Mouse (Mus musculus) kidney, postnatal 4 days (tissue): ENCODE measurements around the gene Pycard.
"Not testable (repeated sequence)": the region's sequence is repeated elsewhere in the genome, so short reads cannot be mapped to it uniquely, and the experiment has no call there.

Experiments used
- DNase-seq, 2 experiments: peaks; one replicate each; pipeline ENCODE4 v3.0.0; 2021; ENCODE audit warnings: mixed read lengths in 2 of 2

Gene Pycard

DNA sequence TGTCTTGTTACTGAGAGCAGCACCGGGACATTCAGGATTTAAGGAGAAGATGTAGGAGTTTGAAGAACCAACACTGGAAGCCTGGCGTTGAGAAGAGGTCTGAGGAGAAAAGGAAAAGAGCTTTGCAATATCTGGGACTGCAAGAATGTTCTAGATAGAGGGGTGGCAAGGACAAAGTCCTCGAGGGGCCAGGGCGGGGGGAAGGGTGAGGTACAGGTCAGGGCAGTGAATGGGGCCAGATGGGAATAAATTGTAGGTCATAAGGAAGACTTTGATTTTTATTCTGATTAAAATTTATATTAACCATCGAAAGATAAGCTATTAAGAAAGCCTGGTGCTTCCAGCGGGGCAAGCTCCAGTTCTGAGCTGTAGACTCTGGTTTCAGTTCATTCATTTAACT, 9.4 kb upstream of the Pycard start:
- no peak for DNase-seq

DNA sequence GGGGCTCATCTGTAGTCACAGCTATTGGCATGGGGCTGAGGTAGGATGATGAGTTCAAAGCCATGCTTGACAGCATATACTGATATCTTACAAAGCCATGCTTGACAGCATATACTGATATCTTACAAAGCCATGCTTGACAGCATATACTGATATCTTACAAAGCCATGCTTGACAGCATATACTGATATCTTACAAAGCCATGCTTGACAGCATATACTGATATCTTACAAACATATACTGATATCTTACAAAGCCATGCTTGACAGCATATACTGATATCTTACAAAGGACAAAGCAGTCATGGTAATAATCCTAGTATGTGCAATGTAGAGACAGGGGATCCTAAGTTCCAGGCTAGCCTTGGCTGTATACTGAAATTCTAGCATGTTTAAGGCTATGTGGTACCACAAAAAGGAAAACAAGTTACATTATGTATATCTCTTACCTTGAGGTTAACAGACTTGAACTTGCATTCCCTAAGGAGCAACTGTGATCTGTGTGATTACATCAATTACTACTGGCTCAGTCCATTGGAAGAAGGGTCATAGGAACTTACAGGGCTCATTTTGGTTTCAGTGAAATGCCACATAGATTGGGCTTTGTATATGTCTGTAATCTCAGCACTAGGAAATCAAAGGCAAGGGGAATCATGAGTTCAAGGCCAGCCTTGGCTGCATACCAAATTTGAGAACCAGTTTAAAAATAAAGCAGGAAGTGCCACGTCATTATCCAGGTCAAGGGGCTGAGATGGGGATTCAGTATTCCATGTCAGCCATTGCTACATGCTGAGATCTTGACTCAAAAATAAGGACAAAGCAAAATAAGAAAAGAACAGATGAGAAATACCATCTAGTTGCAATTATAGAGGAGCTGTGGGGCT, 6.6 kb upstream of the Pycard start:
- DNase-seq = no peak

DNA sequence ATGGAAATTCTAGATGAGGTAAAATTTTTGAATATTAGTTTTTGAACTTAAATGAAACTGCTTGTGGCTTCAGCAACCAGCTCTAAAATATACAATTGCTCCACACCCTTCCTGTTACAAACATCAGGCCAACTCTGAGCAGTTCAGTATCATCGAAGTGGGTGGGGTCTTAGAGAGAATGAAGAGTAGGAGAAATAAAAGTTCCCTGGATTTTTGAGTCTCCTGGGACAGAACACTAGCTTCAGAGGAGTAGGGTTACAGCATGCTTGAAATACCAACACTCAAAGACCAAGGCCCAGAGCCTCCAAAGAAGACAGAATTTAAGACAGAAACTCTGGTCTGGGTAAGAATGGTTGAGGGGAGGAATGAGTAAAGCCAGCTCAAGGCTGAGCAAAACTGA, 5.8 kb upstream of the Pycard start:
- DNase-seq = no peak

DNA sequence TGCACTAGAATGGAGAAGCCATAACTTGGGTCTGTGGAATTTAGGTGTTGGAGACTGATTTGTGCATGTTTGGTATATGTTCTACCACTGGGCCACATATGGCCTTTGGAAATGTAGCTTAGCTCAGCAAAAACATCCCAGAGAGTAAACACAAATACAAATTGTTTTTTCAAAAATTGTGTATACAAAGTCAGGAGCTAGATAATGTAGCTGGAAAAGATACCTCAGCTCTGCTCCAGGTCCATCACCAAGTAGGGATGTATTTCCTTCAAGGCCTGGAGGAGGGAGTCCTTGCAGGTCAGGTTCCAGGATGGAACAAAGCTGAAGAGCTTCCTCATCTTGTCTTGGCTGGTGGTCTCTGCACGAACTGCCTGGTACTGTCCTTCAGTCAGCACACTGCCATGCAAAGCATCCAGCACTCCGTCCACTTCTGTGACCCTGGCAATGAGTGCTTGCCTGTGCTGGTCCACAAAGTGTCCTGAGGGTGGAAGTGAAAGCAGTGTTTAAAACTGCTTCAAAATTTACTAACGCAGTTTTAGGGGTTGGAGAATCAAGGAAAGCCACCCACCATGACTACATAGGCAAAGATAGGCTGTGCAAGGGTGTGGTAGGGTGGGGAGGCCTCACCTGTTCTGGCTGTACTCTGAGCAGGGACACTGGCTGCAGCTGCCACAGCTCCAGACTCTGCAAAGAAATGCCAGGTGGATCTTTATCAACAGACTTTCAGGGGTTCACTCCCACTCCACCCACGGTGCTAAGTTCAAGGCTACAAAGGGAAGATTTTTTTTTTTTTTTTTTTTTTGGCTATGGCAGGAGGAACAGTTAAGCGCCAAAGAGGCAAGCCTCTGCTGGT, 953 bp downstream of the Pycard start:
- DNase-seq = peak; percentile 21 to 39

DNA sequence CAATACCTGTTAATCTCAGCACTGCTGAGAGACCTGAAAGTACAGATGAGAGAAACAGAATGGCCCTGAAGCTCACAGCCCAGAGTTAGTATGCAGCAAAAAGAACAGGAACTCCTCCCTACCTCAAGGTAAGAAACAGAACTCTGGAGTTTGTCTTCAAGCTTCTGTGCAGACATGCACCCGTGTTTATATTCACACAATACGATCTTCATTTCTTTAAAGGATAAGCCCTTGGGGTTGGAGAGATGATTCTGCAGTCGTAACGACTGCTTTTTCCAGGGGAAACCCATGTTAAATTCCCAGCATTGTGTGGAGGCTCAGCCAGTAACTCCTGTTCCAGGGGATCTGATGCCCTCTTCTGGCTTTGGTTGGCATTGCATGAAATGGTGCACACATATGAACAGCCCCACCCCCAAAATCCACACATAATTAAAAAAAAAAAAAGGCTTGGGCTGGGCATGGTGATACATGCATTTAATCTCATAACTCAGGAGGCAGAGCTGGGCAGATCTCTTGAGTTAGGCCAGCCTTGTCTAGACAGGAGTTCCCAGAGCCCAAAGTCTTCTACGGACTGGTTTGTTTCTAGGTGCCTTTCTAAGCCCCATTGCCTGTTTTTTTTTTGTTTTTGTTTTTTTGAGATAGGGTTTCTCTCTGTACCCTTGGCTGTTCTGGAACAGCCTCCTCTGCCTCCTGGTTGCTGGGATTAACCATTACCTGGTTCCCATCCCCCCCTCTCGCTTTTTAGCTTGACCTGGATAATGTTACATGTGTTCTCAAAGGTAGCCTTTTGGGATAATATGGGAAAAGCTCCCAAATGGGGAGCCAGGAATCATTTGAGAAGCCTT, 1.8 kb downstream of the Pycard start:
- peak; percentile 86 to 90 for DNase-seq

DNA sequence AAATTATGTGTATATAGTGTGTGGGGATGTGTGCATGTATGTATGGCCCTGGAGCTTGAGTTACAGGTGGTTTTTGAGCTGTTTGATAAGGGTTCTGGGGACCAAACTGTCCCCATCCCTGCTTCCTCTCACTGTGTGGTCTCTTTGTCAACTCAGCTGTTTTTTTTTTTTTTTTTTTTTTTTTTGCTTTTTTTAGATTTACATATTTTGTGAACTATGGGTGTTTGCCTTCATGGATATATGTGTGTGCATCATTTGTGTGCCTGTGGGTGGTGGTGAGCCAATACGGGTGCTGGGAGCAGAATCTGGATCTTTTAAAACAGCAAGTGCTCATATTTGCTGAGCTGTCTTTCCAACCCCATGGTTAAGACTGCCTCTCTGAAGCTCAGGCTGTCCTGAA, 4.8 kb downstream of the Pycard start:
- DNase-seq = no peak

DNA sequence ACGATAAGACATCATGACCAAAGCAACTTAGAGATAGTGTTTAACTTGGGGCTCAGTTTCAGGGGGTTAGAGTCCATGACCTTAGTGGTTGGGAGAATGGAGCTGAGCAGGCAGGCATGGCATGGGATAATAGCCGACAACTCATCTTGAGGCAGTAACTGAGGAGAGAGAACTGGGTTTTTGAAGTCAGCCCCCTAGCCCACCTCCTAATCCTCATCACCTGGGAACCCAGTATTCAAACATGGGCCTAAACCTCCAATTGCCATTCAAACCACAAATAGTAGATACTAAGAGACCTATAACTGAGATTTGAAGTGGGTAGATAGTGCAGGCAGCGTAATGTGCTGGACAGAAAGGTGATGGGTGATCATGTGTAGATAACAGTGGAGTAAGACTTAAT, 13.1 kb downstream of the Pycard start:
- no peak for DNase-seq

DNA sequence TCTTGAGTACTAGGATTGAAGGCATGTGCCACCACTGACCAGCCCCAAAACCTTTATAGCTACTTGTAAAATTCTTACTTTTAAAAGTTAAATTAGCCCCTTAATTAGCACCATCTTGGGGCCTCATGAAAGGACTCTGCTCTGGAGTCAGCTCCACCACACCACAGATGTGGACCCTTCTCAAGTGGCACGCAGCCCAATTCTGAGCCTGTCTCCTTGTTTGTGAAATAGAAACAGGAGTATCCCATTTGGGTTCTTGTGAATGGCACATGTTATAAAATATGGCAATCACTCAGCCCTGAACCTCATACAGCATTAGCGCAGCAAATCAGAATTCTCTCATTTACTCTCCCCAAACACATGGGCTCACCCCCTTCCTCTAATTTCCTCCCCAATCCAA, 14.8 kb downstream of the Pycard start:
- DNase-seq = no peak

DNA sequence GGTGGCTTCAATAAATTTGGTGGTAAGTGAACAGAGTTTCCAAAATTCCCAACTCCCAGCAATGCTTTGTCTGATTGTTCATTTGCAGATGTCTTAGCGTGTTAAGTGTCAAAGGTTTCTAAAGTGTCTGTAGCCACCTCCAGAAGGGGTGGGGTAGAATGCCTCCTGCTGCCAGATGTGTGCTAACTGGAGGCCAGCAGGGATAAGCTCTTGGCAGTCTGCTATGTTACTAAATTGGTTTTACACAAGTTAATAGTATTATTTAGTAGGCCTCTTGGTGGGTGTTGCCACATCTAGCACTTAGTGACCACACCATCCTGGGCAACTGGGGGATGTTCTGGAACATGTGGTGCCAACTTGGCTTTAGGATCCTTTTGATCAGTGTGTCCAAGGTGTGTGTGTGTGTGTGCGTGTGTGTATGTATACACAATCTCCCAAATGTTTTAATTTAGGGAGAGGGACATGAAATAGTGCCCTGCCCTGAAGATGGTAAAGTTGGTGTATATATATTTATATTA, 19.2 kb downstream of the Pycard start:
- DNase-seq = no peak

DNA sequence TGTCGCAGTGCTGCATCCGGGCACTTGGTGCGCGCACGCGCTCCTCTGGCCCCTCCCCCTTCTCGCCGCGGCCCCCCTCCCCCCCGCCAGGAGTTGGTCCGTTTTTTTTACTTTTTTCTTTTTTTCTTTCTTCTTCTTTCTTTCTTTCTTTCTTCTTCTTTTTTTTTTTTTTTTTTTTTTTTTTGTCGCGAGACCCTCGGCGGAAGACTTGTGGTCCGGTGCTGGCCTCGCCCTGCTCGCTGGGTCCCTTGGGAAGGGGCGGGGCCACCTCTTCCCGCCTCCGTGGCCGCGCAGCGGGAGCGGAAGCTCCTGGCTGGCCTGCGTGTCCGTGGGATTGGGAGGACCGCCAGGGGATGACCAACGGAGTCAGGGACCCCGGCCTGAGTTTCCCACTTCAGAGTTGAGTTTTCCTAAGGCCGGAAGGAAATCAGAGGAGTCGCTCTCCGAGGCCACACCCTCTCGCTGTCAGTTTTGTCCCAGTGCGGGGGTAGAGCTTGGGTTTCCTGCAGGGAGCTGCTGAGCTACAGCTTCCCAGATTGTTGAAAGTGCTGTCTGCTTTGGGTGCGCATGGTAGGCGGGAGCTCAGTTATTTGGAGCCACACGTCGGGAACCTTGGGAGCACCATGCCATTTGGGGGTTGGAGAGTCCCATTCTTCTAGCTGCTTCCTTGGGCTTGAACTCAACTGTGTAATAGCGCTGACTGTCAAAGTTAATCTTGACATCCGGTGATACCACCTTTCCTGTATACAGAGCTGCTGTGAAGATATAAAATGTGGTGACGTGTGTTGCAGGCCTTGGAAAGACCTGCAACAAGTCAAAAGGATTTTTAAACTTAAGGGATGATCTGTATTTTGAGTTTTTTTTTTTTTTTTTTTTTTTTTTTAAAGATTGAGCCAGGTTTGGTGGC, 25.5 kb downstream of the Pycard start:
- DNase-seq = peak; percentile 84 to 91

DNA sequence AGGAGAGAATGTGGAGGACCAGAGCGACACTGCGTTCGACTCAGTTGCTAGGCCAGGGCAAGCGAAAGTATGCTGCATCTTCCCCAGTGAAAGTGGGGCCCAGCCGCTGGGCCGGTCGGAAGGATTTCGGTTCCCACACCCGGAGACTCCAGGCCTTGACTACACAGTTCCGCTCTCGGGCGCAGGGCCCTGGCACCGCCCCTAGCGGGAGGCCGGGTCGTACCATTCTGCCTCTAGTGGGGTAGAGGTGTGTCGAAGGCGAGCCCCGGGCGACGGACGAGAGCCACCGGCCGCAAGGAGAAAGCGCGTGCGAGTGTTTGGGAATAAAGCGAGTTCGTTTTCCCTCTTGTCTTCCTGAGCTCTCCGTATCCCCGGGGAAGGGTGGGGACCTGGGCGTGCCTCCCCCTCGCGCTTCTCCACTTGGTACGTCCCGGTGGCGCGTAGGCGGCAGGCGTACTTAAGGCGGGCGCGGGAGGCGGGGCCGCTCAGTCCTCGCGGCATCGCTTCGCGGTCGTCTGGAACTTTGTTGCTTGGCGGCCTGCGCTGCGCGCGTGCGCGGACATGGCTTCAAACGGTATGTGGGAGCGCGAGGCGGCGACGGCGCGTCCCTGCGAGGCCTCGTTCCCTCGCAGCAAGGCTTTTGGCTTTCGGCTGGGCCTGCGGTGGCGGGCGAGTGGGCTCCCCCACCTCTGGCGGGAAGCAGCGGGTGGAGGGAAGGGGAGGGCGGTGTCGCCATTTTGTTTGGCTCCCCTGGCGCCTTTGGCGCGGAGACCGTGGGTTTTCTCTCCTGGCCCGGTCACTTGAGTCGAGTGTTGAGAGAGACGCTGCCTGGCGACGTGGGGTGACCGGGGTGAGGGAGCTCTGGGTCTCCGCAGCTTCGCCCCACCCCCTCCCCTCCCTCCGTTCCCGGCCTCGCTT, 26.4 kb downstream of the Pycard start, which contains the start of gene Fus:
Gene Fus, plus strand, starts transcription at position 454 of the 918 bp plus-strand sequence.
- DNase-seq = peak; percentile 97

DNA sequence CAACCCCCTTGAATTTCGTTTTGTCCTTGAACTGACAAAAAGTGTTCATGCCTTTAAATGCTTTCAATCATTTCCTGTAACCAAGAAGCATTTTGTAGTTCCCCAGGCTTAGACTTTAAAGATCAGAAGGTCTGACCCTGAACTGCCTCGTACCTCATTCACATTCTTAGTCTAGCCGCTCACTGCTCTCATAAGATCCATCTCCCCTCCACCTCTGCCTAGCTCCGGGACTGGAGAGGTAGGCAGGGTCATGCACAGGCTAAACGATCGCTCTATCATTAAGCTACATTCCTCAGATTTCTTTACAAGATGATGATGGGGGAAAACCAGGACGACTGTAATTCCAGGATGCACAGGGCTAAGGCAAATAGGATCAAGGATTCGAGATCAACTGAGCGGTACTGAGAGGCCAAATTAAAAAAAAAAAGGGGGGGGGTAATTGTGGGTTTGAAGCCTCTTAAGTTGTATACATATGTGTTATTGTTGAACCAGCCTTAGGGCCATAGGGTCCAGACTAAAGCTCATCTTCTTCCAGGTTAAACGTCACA, 27.2 kb downstream of the Pycard start:
- DNase-seq = peak; percentile 13 to 37

DNA sequence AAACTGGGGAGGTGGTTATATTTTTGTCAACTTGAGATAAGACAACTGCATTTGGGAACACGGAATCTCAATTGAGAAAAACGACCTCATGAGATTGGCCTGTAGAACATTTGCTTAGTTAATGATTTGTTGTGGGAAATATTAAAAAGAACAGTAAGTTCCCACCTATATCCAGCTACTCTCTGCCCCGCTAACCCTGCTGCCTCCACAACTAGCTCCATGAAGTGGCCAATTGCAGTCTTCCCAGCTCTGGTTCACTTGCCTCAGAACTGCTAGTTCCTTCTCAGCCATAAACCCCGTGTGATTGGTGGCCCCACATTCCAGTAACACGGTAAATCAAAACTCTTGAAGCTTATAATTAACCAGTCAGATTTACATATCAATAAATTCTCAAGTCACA, 34.3 kb downstream of the Pycard start:
- DNase-seq = no peak

DNA sequence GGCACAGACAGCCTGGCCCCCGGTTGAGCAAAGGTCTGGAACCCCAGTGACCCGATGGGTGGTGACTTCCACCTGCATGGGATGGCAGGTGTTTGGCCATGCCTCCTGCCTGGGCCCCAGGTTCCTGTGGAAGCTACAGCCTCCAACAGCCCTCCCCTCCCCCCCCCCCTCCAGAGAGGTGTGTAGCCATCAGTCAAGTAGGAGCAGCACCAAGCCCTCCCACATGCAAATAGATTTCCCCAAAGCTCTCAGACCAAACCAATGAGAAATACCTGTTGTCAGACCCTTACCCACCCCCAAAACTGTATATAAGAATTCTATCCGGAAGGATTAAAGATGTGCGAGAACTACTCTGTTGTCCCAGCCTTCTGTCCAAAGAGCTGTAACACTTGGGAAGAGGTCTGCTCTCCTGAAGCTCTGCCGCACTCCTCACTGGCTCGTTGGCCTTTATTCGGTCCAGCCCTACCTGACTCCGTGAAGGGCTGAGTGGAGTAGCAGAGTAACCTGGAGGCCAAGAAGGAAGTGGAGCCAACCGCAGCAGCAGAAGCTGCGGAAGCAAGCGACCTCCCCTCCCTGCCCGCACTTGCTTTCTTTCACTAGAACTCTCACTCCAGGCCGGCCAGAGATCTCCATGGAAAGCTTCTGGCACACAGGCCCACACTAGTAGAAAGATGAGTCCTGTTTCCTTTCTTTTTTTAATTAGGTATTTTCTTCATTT, 40.6 kb downstream of the Pycard start:
- DNase-seq = no peak

DNA sequence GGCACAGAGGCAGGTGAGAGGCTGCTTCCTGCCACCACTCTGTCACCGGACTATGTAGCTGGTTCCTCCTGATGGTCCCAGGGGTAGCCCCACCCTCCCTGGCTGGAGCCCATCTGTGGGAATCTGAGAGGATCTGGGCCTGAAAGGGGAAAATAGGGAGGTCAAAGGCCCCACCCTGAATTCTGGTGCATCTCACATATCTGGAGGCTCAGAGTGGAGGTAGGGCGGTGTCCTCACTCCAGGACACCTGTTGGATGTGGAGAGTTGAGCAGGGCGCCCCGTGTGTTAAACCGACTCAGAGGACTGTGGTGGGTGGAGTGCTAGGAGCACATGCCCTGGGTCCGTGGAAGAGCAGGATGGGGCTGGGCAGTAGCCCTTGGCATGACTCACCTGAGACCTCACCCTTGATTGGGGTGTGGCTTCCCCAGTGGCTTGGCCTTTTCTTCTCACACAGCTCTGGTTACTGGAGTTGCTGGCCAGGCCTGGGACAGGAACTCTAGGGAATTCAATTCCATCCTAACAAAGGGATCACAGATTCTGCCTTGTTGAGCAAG, 47.1 kb downstream of the Pycard start, which contains the start of gene Prss36:
Gene Prss36, minus strand, starts transcription at position 256 of the 554 bp plus-strand sequence.
- no peak for DNase-seq

DNA sequence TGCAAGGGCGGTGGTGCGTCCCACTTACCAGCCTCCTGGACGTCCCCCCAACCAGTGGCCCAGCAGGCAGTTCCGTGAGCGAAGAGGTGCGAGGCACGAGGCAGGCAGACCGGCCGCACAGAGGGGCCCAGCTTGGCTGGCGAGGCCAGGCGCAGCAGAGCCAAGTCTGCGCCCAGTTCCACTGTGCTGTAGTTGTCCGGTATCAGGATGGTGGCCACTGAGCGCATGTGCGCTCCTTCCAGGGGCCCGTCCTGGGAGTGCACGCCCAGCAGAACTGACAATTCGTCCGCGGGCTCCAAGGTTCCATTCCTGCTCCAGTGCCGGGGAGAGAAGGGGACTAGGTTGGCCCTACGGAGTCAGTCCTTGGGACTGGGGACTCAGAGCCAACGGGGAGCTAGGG, 49.1 kb downstream of the Pycard start:
- peak in 1 of 2 experiments; percentile 57 for DNase-seq

DNA sequence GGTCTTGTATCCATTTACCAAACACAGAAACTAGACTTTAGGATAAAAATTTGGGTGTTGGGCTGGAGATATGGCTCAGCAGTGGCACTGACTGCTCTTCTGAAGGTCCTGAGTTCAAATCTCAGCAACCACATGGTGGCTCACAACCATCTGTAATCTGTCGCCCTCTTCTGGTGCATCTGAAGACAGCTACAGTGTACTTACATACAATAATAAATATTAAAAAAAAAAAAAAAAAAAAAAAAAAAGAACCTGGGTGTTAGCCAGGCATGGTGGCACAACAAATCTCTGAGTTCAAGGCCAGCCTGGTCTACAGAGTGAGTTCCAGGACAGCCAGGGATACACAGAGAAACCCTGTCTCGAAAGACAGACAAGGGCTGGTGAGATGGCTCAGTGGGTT, 51.6 kb downstream of the Pycard start:
- not testable (repeated sequence) for DNase-seq
